Mouse (Mus musculus): ENCODE data around the gene Dgcr2.

DNA sequence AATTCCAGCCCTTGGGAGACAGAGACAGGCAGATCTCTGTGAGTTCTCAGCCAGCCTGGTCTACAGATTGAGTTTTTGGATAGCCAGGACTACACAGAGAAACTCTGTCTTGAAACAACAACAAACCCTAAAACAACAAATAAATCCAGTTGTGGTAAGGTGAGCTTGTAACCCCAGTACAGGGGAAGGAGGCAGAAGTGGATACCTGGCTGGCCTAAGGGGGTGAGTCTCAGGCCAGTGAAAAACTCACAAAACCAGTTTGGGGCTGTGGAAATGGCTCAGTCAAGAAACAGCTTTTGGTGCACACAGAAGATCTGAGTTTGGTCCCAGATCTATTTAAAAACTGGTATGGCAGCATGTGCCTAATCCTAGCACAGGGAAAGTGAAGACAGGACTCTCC is 16.2 kb downstream of the Dgcr2 start:
- TF ChIP-seq EP300 (IDR thresholded peaks at IDR 0.05; ENCODE audit: insufficient read depth, low read depth, low read length) (no peak), CTCF (IDR thresholded peaks at IDR 0.05; ENCODE audit: low read depth, low read length) (no peak)
